Mouse (Mus musculus) activated CD4-positive, CD25-positive, alpha-beta regulatory T cell, adult 4 months (primary cell): ENCODE results near the gene Iffo2. TPM values are rescaled to one million over a fixed set of nuclear protein-coding genes. Genes with fewer than 3 reads are reported as not detected.
"Not testable (repeated sequence)": the region's sequence is repeated elsewhere in the genome, so short reads cannot be mapped to it uniquely, and the experiment has no call there.

ENCODE experiments used
- ATAC-seq: one replicate; pipeline ENCODE4 v1.8.0; 2017
- polyA plus RNA-seq, 2 experiments: library from polyadenylated mRNA; unstranded; fragments of 100-300 nt; shearing (Covaris generic); gene quantifications; one replicate each; pipeline ENCODE4 v1.2.1; 2017

Gene Iffo2
- polyA plus RNA-seq = 1 to 10 TPM; 2.0 to 3.1 TPM

DNA sequence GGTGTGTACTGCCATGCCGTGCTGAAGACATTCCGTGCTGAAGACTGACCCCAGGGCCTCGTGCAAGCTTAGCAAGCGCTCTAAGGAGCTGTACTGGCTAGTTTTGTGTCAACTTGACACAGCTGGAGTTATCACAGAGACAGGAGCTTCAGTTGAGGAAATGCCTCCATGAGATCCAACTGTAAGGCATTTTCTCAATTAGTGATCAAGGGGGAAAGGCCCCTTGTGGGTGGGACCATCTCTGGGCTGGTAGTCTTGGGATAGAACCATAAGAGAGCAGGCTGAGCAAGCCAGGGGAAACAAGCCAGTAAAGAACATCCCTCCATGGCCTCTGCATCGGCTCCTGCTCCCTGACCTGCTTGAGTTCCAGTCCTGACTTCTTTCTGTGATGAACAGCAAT lies at the start of gene Iffo2:
Gene Iffo2 (plus strand): TSS at position 301 of the 400 bp plus-strand sequence.
- ATAC-seq = not testable (repeated sequence)

DNA sequence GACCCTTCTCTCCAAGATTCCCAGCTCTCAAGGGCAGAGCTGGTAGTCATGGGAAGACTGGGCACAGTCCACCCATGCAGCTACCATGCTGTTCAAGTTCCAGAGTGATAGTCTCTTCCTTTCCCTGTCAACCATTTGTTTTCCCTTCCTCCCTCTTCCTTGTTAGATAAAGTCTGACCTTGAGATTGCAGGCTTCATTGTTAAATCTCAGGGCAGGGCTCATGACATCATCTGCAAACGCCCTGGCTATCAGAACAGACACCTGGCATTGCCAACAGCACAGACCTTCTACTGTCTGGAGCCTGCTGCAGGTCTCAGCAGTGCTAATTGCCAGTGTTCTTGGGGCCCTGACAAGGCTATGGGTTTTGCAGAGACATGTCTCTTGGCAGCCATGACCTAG lies 48.9 kb upstream of the Iffo2 start:
- no peak for ATAC-seq

DNA sequence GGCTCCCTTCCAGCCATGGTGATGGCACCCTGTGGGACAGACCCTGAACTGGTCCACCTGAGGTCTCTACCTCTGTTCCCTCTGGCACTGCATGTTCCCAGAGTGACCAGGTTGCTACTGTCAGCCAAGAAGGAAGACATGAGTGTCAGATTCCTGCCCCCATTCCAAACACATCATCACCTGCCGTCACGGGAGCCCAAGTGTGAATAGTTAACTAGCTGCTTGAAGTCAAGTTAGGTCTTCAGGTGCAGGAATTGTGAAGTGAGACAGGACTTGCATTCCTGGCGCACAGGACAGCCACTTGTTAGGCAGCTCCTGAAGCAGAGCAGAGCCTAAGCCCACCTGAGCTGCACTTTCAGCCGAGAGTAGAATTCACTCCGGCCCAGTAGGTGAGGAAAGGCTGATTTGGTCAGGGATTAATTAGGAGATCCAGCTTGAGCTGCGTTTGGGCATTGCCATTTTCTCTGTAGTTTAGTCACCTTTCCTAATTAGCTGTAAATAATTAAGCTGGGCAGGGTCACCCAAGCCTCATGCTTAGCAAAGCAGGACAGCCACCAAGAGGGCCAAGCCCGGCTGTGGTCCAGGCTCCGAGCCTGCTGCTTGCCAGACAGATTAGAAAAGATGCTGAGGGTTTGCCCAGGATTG lies 46.8 kb upstream of the Iffo2 start:
- no peak for ATAC-seq

DNA sequence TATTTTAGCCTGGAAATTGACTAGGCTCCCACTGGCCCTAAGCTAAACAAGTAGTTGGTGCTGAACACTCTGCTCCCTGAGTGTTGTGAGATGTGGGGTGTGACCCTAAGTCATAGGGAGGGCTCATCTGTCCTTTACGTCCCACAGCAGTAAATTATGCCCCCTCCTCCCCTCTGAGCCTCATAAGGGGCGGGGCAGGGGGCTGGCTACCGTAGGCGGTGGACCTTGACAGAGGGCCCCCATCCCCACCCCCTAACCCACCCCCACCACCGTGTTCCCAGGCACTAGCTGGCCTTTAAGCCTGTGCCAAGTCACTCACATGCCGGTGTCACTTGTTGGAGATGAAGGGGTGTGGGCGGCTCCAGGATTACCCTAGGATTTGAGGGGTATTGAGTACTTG lies 45.9 kb upstream of the Iffo2 start:
- ATAC-seq = no peak

DNA sequence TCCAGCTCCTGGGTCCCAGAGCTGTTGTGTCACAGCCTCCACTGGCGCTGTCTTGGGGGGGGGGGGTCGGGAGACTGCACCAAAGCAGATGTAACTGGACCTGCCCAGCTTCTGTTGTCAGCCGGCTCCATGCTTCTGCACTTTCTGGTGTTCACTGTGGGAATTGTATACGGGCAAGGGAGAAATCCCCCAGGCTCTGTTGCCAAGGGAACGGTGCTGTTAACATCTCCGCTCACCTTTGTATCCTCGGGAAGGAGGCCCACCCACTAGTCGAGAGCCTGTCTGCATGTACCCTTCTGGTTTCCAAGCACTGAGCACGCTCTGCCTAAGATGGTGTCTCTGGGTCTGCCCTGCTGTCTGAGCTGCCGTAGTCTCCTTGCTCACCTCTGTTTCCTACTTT lies 43.3 kb upstream of the Iffo2 start:
- ATAC-seq = no peak

DNA sequence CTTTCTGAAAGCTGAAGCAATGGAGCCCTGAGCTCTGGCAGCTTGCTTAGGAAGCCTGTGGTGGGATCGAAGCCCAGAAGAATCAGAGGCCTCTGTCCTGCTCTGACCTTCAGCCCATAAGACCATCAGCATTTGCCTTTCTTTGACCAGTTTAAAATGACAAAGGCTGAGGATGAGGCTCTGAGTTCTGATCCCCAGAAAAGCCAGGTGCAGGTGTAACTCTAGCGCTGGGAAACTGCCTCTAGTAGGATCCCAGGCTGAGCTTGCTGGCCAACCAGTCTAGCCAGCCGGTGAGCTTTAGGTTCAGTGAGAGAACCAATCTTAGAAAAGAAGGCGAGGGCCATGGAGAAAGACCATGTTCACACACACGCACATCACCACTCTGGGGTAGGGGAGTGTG lies 42.0 kb upstream of the Iffo2 start:
- ATAC-seq = no peak

DNA sequence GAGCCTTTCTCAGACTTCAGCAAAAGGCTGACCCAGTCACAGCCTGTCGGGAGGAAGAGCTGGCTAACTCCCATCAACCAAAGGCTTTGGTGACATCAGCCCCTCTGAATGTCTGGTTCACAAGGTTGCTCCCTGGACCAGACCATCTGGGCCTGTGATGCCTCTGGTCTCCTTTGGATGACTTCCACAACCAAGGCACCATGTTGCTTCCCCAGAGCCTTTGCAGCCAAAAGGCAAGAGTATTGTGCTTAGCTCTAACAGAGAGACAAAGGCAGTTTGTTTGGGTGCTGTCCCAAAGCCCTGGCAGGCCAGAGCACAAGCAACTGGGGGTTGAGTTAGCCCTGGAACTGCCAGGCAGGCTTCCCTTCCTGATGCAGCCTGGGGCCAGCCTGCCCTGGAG lies 40.4 kb upstream of the Iffo2 start:
- no peak for ATAC-seq

DNA sequence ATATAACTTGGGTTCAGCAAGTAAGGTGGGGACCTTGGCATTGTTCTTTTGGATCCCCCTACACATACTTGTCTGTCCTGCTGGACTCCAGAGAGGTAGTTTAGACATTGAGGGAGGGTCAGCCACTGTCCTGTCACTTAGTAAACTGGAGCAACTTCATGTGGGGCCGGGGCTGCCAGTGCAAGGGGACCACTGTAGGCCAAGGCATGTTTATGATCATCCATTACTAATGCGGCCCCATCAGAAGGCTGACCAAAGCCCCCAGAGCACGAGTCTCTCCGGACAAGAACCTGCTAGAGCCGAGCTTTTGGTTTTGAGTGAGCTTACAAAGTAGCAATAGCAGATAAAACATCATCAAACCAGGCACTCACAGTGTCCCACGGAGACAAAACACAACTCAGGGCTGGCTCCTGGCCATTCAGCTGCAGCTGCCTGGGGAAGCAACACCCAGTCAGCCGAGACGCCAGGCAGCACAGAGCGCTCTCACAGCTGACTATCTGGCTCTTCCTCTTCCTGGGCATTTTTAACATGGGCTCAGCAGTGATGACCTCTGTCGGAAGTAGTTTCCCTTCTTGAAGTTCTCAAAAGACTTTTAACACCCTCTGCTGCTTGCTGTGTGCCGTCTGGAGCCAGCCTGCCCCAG lies 39.8 kb upstream of the Iffo2 start:
- no peak for ATAC-seq

DNA sequence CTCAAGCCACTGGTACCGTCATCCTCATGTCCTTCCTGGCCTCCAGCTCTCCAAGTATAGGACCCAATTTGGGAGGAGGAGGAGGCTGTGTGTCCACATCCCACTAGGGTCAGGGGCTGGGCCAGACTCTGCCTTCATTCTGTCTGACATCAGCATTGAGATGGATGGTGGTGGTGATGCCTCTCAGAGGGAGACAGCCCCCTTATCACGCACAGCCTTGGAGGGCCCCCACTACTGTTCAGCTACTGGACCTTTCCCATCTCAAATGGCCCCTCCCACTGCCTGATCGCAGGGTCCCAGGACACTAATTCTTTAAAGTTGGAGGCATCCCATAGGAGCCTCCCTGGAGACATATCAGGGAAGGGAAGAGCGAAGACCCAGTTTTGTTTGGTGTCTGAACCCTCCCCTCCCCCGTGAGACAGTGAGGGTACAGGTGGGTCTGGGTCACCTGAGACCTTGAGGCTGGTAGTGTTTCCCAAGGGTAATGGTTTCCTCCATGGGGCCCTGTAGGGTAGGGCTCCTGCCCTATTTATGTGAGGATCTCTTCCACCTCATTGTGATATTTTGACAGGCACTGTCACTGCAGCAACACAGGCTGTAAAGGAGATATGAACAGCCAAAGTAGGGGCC lies 38.7 kb upstream of the Iffo2 start:
- no peak for ATAC-seq

DNA sequence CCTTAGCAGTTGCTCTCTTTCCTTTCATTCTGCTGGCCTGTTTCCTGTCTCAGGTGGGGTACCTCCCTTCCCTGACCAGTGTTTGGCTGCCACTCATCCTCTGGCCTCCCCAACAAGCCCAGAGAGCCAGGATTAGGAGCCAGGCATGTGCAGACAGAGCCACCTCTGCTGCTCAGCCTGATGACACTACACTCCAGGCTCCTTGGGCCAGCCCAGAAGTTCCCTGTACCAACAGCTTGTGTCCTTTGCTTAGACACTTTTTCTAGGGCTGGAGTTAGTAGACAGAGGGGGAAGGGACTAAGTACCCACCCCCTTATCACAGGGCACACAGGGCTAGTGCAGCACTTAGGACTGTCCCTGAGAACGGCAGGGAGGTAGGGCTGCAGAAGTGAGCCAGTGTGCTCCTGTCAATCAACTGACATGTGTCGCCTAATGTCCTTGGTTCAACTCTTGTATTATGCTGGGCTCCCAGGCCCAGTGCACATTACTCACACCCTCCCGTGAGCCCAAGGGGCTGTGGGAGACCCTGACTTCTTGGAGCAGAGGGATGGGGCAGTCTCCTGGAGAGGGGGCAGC lies 38.0 kb upstream of the Iffo2 start:
- no peak for ATAC-seq

DNA sequence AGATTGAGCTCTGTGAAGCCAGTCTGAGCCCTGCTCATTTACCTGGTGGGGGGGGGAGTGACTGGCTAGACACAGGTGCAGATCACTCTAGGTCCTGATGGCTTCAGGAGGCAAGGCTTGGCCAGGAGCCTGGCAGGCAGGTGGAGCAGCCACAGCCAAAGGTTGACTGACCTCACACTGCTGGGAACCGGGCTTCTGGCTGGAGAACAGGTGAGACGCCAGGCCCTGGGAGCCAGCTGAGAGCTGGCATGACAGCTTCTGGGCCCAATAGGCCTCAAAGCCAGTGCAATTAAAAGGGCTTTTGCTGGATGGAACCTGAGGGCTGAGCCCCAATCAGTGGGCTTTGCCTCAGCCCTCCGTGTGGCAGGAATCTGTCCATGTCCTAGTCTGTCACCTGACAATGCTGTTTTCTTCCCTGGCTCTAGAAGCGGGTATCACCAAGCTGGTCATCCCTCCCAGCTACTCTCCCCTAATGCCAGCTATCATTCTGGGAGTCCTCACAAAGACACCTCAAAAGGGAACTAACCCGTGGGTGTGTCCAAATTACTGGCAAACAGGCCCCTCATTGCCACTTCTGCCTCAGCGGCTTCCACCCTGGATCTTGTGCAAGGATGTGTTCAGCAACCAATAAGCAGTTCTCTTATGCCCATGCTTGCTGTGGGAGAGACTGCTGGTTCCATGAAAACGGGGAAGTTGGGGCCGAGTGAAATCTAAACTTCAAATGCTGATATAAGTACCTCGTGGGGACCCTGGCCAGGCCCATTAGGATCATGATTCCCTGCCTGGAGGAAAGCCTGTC lies 36.9 kb upstream of the Iffo2 start:
- ATAC-seq = no peak

DNA sequence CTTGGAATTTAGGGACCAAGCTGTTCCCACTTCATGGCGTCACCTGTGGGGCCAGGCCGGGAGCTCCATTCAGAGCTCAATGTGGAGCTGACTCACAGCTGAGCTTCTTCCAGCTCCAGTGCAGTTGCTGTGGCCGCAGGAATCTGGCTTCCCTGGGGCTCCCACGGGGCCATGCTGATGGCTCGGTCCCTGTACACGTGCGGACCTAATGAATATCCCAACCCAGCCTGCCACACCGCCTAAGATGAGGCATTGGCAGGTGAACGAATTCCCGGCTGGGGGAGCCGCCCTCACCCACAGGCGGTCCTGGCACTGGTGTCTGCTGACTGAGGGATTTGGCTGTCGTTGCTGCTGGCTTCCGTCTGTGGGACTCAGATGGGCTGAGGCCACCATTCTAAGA lies 29.5 kb upstream of the Iffo2 start:
- ATAC-seq = no peak

DNA sequence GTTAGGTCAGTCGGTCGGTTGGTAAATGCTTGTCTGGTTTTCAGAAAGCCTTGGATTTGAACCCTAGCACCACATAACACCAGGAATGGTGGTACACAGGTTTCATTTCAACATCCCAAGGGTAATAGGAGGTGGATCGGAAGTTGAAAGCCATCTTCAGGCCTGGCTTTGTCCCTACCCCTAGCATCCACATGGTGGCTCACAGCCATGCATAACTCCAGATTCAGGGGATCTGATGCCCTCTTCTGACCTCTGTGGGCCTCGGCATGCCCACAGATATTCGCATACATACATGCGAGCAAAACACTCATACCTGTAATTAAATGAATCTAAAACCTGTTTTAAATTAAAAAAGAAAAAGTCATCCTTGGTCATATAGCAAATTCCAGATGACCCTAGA lies 28.6 kb upstream of the Iffo2 start:
- no peak for ATAC-seq

DNA sequence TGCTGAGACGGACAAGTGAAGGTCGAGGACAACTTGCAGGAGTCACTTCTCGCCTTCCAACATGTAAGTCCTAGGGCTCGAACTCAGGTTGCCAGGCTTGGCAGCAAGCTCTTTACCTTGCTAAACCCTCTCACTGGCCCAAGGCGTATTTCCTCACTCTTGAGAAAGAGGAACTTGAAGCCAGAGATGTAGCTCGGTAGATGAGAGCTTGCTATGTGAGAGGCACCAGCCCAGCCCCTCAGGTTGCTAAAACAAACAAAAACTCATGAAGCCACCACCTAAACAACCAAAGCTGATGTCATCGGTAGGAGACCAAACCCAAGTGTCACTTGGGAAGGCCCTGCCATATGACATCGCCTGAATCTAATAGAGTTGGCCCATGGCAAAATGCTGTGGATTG lies 26.4 kb upstream of the Iffo2 start:
- ATAC-seq = no peak

DNA sequence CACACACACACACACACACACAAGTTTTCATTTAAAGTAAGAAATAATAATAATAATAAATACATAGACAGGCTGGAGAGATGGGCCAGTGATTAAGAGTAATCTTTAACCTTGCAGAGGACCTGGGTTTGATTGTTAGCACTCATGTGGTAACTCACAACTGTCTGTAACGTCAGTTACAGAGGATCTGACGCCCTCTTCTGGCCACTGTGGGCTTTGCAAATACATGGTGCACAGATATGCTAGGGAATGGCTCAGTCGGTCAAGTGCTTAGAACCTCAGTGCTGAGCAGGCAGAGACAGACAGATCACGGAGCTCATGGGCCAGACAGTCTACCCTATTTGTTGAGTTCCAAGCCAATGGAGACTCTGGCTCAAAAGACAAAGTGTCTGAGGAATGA lies 24.6 kb upstream of the Iffo2 start:
- ATAC-seq = no peak

DNA sequence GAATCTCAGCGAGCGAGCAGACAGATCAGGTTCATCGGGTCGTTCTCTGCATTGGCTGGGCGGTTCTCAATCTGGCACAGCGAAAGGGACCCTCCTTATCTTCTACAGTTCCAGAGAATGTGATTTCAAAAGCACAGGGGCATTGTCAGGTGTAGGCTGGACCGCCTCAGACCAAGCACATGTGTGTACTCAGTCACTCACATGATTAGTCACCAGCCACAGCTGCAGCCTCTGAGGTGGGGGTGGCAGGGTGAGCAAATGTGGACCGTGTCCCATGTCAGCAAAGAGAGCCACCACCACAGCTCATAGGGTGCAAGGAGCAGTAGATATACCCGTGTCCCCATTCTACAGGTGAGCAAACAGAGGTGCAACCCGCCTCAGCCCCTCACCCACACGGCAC lies 23.6 kb upstream of the Iffo2 start:
- ATAC-seq = no peak

DNA sequence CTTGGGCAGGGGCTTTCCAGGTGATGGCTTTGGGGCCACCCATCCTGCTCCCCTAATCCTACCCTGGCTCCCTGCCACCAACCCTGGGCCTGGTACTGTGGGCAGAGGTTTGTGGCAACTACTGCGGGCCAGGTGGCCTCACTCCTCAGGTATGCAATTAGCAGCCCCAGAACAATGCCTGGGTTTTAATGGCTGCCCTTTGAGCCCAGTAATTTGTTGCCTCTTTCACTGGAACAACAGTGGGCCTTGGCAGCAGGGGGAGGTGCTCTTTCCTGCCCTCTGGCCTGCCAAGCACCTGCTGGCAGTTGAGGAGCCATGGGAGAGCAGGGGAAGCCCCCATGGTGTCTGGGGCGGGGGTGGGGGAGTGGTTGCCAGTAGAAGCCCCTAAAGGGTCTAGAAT lies 21.3 kb upstream of the Iffo2 start:
- ATAC-seq = no peak

DNA sequence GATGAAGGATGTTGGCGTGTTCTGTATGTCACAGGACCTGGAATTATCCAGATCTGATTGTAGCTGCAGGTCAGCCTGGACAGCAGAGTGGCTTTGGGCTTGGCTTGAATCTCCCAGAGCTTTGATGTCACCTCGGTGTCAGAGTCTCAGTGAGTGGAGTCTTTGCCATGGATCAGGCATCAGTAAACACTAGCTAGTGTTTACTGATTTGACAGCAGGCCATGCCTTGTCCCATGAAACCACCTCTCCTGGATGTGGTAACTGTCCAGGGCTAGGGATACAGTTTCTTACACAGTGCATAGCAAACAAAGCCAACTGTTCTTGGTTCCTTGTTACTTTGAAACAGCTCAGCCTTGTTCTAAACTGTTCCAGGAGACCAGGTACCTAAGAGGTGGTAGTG lies 18.8 kb upstream of the Iffo2 start:
- ATAC-seq = no peak

DNA sequence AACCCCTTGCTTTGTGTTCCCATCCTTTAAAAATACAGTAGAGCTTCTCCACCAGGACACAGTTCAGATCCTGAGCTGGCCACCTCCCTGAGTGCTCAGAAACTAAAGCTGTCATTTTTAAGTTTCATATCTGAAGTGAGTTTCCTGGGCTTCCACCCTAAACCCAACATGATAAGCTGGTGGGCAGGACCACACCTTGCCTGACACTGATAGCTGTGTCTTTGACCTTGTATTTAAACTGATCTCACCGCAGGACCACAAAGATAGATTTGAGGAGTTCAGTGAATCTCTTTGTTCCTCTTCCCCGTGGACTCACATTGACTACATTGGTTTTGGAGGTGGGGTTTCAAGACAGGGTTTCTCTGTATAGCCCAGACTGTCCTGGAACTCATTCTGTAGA lies 17.4 kb upstream of the Iffo2 start:
- ATAC-seq = no peak

DNA sequence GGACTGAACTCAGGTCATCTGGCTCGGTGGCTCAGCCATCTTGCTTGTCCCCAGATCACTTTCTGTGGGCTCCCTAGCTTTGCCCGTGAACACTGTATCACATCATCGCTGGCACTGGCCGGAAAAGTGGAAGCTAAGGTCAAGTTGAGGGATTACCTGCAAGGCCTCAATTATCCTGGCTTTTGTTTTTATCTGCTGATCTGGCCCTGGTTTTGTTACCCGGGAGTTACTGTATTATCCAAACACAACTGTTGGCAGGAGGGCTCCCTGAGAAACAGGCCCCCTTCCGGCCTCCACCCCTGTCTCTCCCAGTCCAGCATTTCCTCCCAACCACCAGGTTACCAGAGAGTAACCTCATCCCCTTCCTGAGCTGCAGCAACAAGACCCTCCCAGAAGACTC lies 11.1 kb upstream of the Iffo2 start:
- ATAC-seq = no peak

DNA sequence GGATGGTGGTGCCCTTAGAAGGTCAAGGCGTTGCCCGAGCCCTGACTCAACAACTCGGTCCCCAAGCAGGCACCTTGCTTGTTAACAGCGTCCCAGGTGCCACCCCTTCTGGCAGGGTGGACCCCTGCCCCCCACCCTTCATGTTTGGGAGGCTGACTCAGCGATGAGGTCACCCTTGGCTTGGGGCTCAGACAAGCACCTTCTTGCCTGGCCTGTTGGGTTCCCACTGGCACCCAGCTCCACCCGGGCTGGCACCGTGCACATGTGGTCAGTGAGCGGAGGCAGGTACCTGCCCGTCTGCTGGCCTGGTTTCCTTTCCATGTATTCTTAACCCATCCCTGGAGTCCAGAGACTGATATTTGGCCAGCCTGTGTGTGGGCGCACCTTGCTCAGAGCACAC lies 8.4 kb upstream of the Iffo2 start:
- no peak for ATAC-seq

DNA sequence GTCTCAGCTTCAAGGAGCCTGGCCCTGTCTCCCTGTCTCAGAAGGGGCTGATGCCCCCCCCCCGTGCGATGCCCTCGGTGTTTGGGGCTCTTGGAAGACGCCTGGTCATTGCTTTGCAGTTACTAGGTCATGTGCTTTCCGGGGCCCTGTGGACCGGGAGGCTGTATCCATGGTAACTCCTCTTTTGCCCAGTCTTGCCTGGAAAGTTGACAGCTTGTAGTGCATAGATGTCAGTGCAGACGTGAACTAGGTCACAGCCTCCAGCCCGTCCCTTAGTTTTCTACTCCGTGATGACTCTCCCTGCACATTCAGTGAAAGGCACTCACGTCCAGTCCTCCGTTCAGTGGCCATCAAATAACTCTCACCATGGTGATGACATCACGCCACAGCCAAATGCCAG lies 3.9 kb upstream of the Iffo2 start:
- no peak for ATAC-seq

DNA sequence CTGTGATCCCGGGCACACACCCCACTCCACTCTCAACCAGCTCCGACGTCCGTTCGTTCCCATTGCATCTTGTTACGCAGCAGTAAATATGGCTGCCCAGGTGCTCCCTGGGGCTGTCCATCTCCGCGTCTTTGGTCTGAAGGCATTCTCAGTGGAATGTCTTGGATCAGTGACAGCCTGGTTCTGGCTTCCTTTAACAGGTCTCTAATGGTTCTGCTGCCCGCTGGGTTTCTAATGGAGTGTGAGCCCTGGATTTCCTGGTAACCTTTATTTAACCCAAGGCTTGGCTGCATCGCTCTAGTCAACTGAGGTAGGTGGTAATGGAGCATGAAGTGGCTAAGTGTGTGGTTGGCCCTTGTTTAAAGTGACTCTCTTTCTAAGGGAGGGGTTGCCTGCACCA lies 1.7 kb downstream of the Iffo2 start:
- no peak for ATAC-seq
